Mouse (Mus musculus) ES-E14 (cell line): ENCODE measurements at regions not wholly inside any gene's neighbourhood (a gene's known extent, or its start where the extent isn't known, plus 50 kb on each side); places are given as distances from the start of the nearest gene placed in this dataset.
A peak's percentile ranks its signal among the peaks of the same experiment; 100 is the strongest.

Source experiments
- DNase-seq: peaks from one replicate; pipeline ENCODE4 v3.0.0-alpha.2; 2013; ENCODE audit warnings: low read depth, low spot score
- H3K27ac ChIP-seq: 2 replicates; pipeline ENCODE4 v1.5.1; 2012; ENCODE audit warnings: low read depth, mild to moderate bottlenecking, low read length, moderate library complexity, mixed read lengths; ENCODE audit not compliant: poor library complexity, insufficient read depth, severe bottlenecking
- H3K36me3 ChIP-seq: 2 replicates; pipeline ENCODE4 v1.6.1; 2012; ENCODE audit warnings: mild to moderate bottlenecking, low read length, moderate library complexity, mixed read lengths; ENCODE audit not compliant: control insufficient read depth, poor library complexity, insufficient read depth, severe bottlenecking
- H3K4me1 ChIP-seq, 2 experiments: fragments of 150-350 bp in 1 of 2; sonication (generic) in 1 of 2; 2 replicates each; pipeline ENCODE4 v1.6.1; 2012; ENCODE audit warnings: low read length in 2 of 2, mild to moderate bottlenecking in 1 of 2, mixed read lengths in 1 of 2; ENCODE audit not compliant: control insufficient read depth in 2 of 2, insufficient read depth in 2 of 2, poor library complexity in 1 of 2
- H3K4me3 ChIP-seq, 2 experiments: fragments of 150-350 bp in 1 of 2; sonication (generic) in 1 of 2; 2 replicates each; pipeline ENCODE4 v1.5.1; 2012; ENCODE audit warnings: low read length in 2 of 2, low read depth in 1 of 2, mild to moderate bottlenecking in 1 of 2, mixed read lengths in 1 of 2; ENCODE audit not compliant: insufficient read depth in 1 of 2, poor library complexity in 1 of 2, severe bottlenecking in 1 of 2
- H3K9ac ChIP-seq: 2 replicates; pipeline ENCODE4 v1.6.1; 2012; ENCODE audit warnings: low read depth, mild to moderate bottlenecking, low read length, mixed read lengths; ENCODE audit not compliant: poor library complexity, insufficient read depth, severe bottlenecking
- H3K9me3 ChIP-seq: fragments of 150-350 bp; sonication (generic); 2 replicates; pipeline ENCODE4 v1.6.1; 2012; ENCODE audit warnings: low read depth, mild to moderate bottlenecking, low read length; ENCODE audit not compliant: control insufficient read depth, insufficient read depth
- CHD2 ChIP-seq: IDR thresholded peaks from 2 replicates; pipeline ENCODE4 v1.6.1; 2014; ENCODE audit warnings: mild to moderate bottlenecking, low read depth, low read length, inconsistent platforms
- HCFC1 ChIP-seq: IDR thresholded peaks from 2 replicates; pipeline ENCODE4 v1.6.1; 2012; ENCODE audit warnings: low read length, inconsistent platforms, borderline replicate concordance; ENCODE audit not compliant: insufficient read depth
- MAFK ChIP-seq: IDR thresholded peaks from 2 replicates; pipeline ENCODE4 v1.6.1; 2014; ENCODE audit warnings: mild to moderate bottlenecking, low read depth, low read length, inconsistent platforms; ENCODE audit not compliant: insufficient read depth
- ZC3H11A ChIP-seq: IDR thresholded peaks from 2 replicates; pipeline ENCODE4 v1.6.1; 2012; ENCODE audit warnings: low read depth, mild to moderate bottlenecking, inconsistent platforms, low read length, borderline replicate concordance
- ZNF384 ChIP-seq: IDR thresholded peaks from 2 replicates; pipeline ENCODE4 v1.6.1; 2012; ENCODE audit warnings: low read depth, low read length, inconsistent platforms
- in situ Hi-C, 2 experiments: fragments of 600-800 bp; cut with MboI; formaldehyde crosslinking; loops; one replicate each; pipeline ENCODE4 v1.15.1; 2025; ENCODE audit warnings: low sequenced_read_pairs in 2 of 2, inconsistent platforms in 1 of 2; ENCODE audit not compliant: unreplicated experiment in 2 of 2

DNA sequence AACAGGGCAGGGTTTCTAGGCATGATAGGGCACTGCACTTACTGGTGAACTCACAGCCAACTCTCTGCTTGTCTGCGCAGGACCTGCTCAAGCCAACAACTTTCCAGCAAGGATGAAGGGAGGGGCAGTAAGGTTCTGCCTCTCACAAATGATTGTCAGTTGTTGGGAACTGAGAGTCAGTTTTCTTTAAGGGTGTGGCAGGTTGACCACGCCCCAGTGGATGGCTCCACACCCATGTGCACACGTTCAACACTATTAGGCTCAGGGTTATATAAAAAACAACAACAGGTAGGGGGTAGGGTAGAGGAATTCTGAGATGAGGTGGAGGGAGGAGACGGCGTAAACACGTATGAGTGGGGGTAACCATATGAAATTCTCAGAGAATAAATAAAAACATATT, 210.9 kb upstream of the Kit start:
- H3K9ac ChIP-seq, result no peak overlapping the region
- H3K4me1 ChIP-seq, result peaks cover 7 to 8% of the 10 kb centered on the region in 2 experiments
- DNase-seq, result no peak
- H3K36me3 ChIP-seq, result no peaks in the 10 kb centered on the region
- no peak overlapping the region for H3K27ac ChIP-seq
- H3K4me3 ChIP-seq, result no peak overlapping the region
- H3K9me3 ChIP-seq, result no peaks in the 10 kb centered on the region
- in situ Hi-C loops, result no loop called here
- TF ChIP-seq CHD2, result no peak
- no peak for TF ChIP-seq ZC3H11A
- no peak for TF ChIP-seq HCFC1
- no peak for TF ChIP-seq ZNF384
- no peak for TF ChIP-seq MAFK

DNA sequence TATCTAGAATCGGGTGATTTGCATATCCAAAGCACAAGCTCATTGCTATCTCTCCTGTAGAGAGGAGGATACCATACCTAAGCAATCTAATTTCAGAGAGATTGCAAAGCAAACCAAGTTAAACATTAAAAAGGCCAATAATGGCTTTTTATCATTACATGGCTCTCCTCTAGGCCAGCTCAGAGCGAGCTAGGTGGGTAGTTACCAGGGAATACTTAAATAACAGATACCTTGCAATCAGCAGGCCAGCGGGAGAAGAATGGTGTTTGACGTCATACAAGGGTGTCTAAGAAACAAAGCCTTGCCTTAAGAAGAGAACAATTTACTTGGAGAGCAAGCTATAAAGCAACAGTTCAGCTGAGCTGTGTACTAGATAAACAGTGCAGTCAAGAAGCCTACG, 207.4 kb upstream of the Kit start:
- TF ChIP-seq HCFC1 (no peak), MAFK (no peak), ZC3H11A (no peak), ZNF384 (no peak), CHD2 (no peak)
- Histone ChIP-seq H3K9ac (no peak overlapping the region), H3K4me3 (no peak overlapping the region), H3K9me3 (no peaks in the 10 kb centered on the region), H3K36me3 (no peaks in the 10 kb centered on the region), H3K27ac (no peak overlapping the region), H3K4me1 (peaks cover 9 to 11% of the 10 kb centered on the region in 2 experiments)
- in situ Hi-C loops, result no loop called here
- DNase-seq, result no peak

DNA sequence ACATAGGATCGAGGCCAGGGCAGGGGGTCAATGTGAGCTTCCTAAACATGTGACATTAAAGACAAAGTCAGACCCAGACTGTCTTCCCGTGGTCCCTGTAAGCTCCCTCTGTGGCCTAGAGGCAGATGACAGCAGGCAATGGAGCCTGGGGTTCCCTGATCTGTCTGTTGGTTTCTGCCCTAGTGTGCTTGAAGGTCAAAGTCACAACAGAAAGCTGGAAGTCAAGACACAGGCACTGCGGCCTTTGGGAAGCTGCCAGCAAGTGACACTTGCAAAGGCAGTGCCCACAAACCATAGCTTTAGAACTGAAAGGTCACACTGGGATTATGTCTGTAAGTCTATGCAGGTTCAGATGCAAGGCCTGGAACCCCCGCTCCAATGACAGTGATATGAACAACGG, 206.0 kb upstream of the Kit start:
- Histone ChIP-seq H3K4me3 (no peak overlapping the region), H3K4me1 (peaks cover 9% of the 10 kb centered on the region in 2 experiments), H3K9ac (no peak overlapping the region), H3K36me3 (no peaks in the 10 kb centered on the region), H3K9me3 (no peaks in the 10 kb centered on the region), H3K27ac (no peak overlapping the region; the same call in 1 of the 2 replicates)
- in situ Hi-C loops, result no loop called here
- DNase-seq, result no peak
- no peak for TF ChIP-seq CHD2
- no peak for TF ChIP-seq MAFK
- no peak for TF ChIP-seq ZC3H11A
- TF ChIP-seq HCFC1, result no peak
- no peak for TF ChIP-seq ZNF384

DNA sequence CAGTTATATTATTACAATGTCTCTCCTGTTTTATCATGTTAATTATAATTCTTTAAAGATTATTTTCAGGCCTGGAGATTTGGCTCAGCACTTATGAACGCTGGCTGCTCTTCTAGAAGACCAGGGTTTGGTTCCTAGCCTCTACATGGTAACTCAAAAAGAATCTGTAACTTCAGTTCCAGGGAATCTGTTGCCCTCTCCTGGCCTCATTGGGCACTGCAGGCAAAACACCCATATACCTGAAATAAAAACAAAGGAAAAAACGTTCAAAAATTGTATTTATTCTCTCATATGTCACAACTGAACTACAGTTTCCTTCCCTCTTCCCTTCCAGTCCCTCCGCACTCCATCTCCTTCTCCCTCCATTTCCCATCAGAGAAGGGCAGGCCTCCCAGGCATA, 201.9 kb upstream of the Kit start:
- TF ChIP-seq CHD2 (no peak), ZC3H11A (peak; percentile 53; the same call in 1 of the 2 replicates), HCFC1 (no peak)
- no peaks in the 10 kb centered on the region for H3K9me3 ChIP-seq
- no peak for DNase-seq
- in situ Hi-C loops, result no loop called here
- H3K9ac ChIP-seq, result no peak overlapping the region
- H3K36me3 ChIP-seq, result no peaks in the 10 kb centered on the region
- H3K4me3 ChIP-seq, result no peak overlapping the region
- no peak overlapping the region for H3K27ac ChIP-seq
- H3K4me1 ChIP-seq, result peaks cover 7 to 11% of the 10 kb centered on the region in 2 experiments
